Mouse (Mus musculus) E14TG2a.4 (cell line): ENCODE results near the gene Pla2g12b.

ENCODE experiments used
- CTCF ChIP-seq: conservative IDR thresholded peaks from 2 replicates; pipeline ENCODE4 v1.5.1; 2014; ENCODE audit warnings: low read length
- POU5F1 ChIP-seq: IDR thresholded peaks from 2 replicates; pipeline ENCODE4 v1.6.1; 2014; ENCODE audit warnings: low read length, borderline replicate concordance

- no peak for TF ChIP-seq CTCF
- TF ChIP-seq POU5F1, result no peak
These were observed 311 bp downstream of the Pla2g12b start for GRCm38 (mm10) chr10:59403793-59404149.
